34 mouse cellular contexts compared by ENCODE assay signal in the genomic region with DNA sequence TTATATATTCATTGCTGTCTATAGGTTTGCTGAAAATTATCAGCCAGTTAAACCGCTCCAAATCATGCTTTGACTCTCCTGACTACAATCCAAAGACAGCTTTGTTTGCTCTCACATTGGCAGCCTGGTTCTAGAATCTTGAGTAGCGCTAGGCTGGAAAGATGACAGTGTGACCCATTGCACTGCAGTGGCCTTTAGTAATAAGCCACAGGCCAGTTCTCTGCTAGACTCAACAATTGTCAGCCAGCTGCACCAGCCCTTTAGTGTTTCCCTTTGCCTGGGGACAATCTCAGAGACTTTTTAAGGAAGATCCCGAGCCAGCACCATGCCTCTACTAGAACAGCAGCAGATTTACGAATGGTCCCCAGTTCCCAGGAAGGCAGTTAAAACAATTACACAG.
"Had no signal": no experiment of that assay in that cellular context is flagged by ENCODE, and none has a peak within 500 bp of the region (broad histone marks: within the 10 kb centered on the region; RNA-seq: fewer than 3 reads in every experiment).

No protein-coding gene starts in this region.

- H3K36me3 ChIP-seq: heart, embryonic 10.5 days; heart, embryonic 12.5 days; heart, embryonic 13.5 days; heart, embryonic 15.5 days; hindbrain, embryonic 10.5 days; hindbrain, embryonic 12.5 days; hindbrain, embryonic 13.5 days; hindbrain, embryonic 15.5 days; intestine, embryonic 15.5 days; kidney, embryonic 15.5 days had no signal

- H3K9me3 ChIP-seq: heart, embryonic 10.5 days; heart, embryonic 15.5 days; hindbrain, embryonic 12.5 days; hindbrain, embryonic 15.5 days; intestine, embryonic 15.5 days; kidney, embryonic 15.5 days had no signal

- ATAC-seq: hindbrain, embryonic 16.5 days; hindbrain, postnatal 0 days; inflammation-experienced regulatory T-cells, adult 6 months; intestine, embryonic 15.5 days; intestine, embryonic 16.5 days had no signal

- DNase-seq: heart, postnatal 10 days; heart, postnatal 14 days; heart, postnatal 4 days; kidney, adult 11 months; kidney, adult 18-20 months; kidney, adult 2 months; kidney, adult 8-10 months; kidney, adult 9 months; kidney, postnatal 10 days; kidney, postnatal 14 days; kidney, postnatal 25 days; kidney, postnatal 36 days; kidney, postnatal 4 days; layer of hippocampus, adult 9-11 months; layer of hippocampus, postnatal 36 days had no signal

- H3K4me2 ChIP-seq: heart, embryonic 11.5 days; heart, embryonic 12.5 days; heart, embryonic 13.5 days; heart, embryonic 15.5 days; hindbrain, embryonic 12.5 days; hindbrain, embryonic 13.5 days; hindbrain, embryonic 14.5 days; hindbrain, embryonic 15.5 days; intestine, embryonic 15.5 days; kidney, embryonic 15.5 days had no signal

- H3K9ac ChIP-seq: heart, embryonic 12.5 days; heart, embryonic 13.5 days; heart, embryonic 15.5 days; hindbrain, embryonic 12.5 days; hindbrain, embryonic 13.5 days; hindbrain, embryonic 14.5 days; hindbrain, embryonic 15.5 days; intestine, embryonic 15.5 days; kidney, embryonic 15.5 days had no signal

- H3K27me3 ChIP-seq: heart, embryonic 12.5 days; heart, embryonic 13.5 days; heart, embryonic 15.5 days; hindbrain, embryonic 12.5 days; hindbrain, embryonic 13.5 days; hindbrain, embryonic 15.5 days; intestine, embryonic 15.5 days; kidney, embryonic 15.5 days had no signal

- H3K4me1 ChIP-seq: heart, embryonic 10.5 days; heart, embryonic 12.5 days; hindbrain, embryonic 10.5 days; hindbrain, embryonic 12.5 days; hindbrain, embryonic 13.5 days; hindbrain, embryonic 15.5 days; intestine, embryonic 15.5 days; kidney, embryonic 15.5 days had no signal

- H3K4me3 ChIP-seq: heart, embryonic 10.5 days; heart, embryonic 12.5 days; heart, embryonic 13.5 days; heart, embryonic 15.5 days; hindbrain, embryonic 10.5 days; hindbrain, embryonic 12.5 days; hindbrain, embryonic 13.5 days; hindbrain, embryonic 15.5 days; intestine, embryonic 15.5 days; kidney, embryonic 15.5 days; layer of hippocampus, adult 2 months; left cerebral cortex, adult 2 months had no signal

- H3K27ac ChIP-seq: heart, embryonic 10.5 days; heart, embryonic 13.5 days; heart, embryonic 15.5 days; hindbrain, embryonic 10.5 days; hindbrain, embryonic 12.5 days; hindbrain, embryonic 13.5 days; hindbrain, embryonic 14.5 days; hindbrain, embryonic 15.5 days; hindbrain, postnatal 0 days; intestine, embryonic 15.5 days; kidney, embryonic 15.5 days; kidney, postnatal 0 days; layer of hippocampus, adult 2 months; left cerebral cortex, adult 2 months had no signal
